Mouse (Mus musculus) embryonic facial prominence, embryonic 11.5 days (tissue): Measurements from ENCODE around the gene Atxn1. TPM values are rescaled to one million over a fixed set of nuclear protein-coding genes. Genes with fewer than 3 reads are reported as not detected.
A peak's percentile ranks its signal among the peaks of the same experiment; 100 is the strongest.

Experiments
- ATAC-seq: fragments of 200-750 bp; cut with Nextera tagmentation; replicated peaks from 2 replicates; pipeline ENCODE4 v1.8.0; 2017; ENCODE audit warnings: low read depth; ENCODE audit not compliant: insufficient number of reproducible peaks, low FRiP score, low TSS enrichment
- DNase-seq: peaks from one replicate; pipeline ENCODE4 v3.0.0-alpha.2; 2015; ENCODE audit warnings: low spot score
- H3K27ac ChIP-seq: fragments of 300-500 bp; sonication (generic); replicated peaks from 2 replicates; pipeline ENCODE4 v1.5.1; 2014; ENCODE audit warnings: mild to moderate bottlenecking, low read depth, low read length, control low read depth
- H3K27me3 ChIP-seq: fragments of 300-500 bp; sonication (generic); 2 replicates; pipeline ENCODE4 v1.6.1; 2014; ENCODE audit warnings: mild to moderate bottlenecking, low read length, moderate library complexity, mixed read lengths; ENCODE audit not compliant: control insufficient read depth, insufficient read depth
- H3K36me3 ChIP-seq: fragments of 300-500 bp; sonication (generic); replicated peaks from 2 replicates; pipeline ENCODE4 v1.6.1; 2014; ENCODE audit warnings: low read depth, mild to moderate bottlenecking, low read length, moderate library complexity, mixed read lengths; ENCODE audit not compliant: control insufficient read depth, insufficient read depth
- H3K4me1 ChIP-seq: fragments of 300-500 bp; sonication (generic); 2 replicates; pipeline ENCODE4 v1.6.1; 2014; ENCODE audit warnings: low read length, mixed read lengths; ENCODE audit not compliant: control insufficient read depth, insufficient read depth
- H3K4me2 ChIP-seq: fragments of 300-500 bp; sonication (generic); 2 replicates; pipeline ENCODE4 v1.6.1; 2014; ENCODE audit warnings: low read depth, mild to moderate bottlenecking, control low read depth, low read length, moderate library complexity
- H3K4me3 ChIP-seq: fragments of 300-500 bp; sonication (generic); 2 replicates; pipeline ENCODE4 v1.5.1; 2014; ENCODE audit warnings: low read depth, low read length, control low read depth
- H3K9ac ChIP-seq: fragments of 300-500 bp; sonication (generic); replicated peaks from 2 replicates; pipeline ENCODE4 v1.6.1; 2014; ENCODE audit warnings: mild to moderate bottlenecking, control low read depth, low read length
- H3K9me3 ChIP-seq: fragments of 300-500 bp; sonication (generic); replicated peaks from 2 replicates; pipeline ENCODE4 v1.6.1; 2016; ENCODE audit warnings: mild to moderate bottlenecking, low read length, inconsistent platforms, mixed read lengths; ENCODE audit not compliant: control insufficient read depth
- WGBS: fragments of 180-500 bp; shearing (Covaris S2); extraction: QIAGEN DNeasy Blood & Tissue Kit; methylation state at CpG from one replicate; pipeline ENCODE4 v1.1.7; 2014; 5-methylcytosine and 5-hydroxymethylcytosine counted together
- polyA plus RNA-seq: library from polyadenylated mRNA; unstranded; fragments of >200 nt; fragmentation: Nextera tagmentation; extraction: Ambion mirVana; gene quantifications from 2 replicates; pipeline ENCODE4 v1.2.1, GENCODE M21; 2014

Atxn1 gene
- polyA plus RNA-seq, 1 experiment from 2014 or later: 1.3 TPM

GRCm38 (mm10) chr13:45643780-45644395 lies 320.9 kb downstream of the Atxn1 start:
- 71% methylated on average over 6 of the region's 6 CpGs for WGBS
- Histone ChIP-seq H3K9me3 (no peaks in the 10 kb centered on the region), H3K9ac (no peak overlapping the region), H3K4me1 (no peaks in the 10 kb centered on the region), H3K4me3 (no peak overlapping the region), H3K36me3 (no peaks in the 10 kb centered on the region), H3K27me3 (no peaks in the 10 kb centered on the region), H3K4me2 (no peak overlapping the region), H3K27ac (no peak overlapping the region)
- DNase-seq (peak; percentile 54), ATAC-seq (no peak)

GRCm38 (mm10) chr13:45642913-45643312 lies 321.9 kb downstream of the Atxn1 start:
- H3K27ac ChIP-seq: no peak overlapping the region
- WGBS: 74% methylated on average over 7 of the region's 7 CpGs
- H3K4me3 ChIP-seq: no peak overlapping the region
- H3K4me2 ChIP-seq: no peak overlapping the region
- H3K9ac ChIP-seq: no peak overlapping the region
- no peaks in the 10 kb centered on the region for H3K9me3 ChIP-seq
- no peaks in the 10 kb centered on the region for H3K27me3 ChIP-seq
- DNase-seq (no peak), ATAC-seq (no peak)
- no peaks in the 10 kb centered on the region for H3K4me1 ChIP-seq
- H3K36me3 ChIP-seq: no peaks in the 10 kb centered on the region

- no peaks in the 10 kb centered on the region for H3K9me3 ChIP-seq
- ATAC-seq: no peak
- no peak overlapping the region for H3K4me3 ChIP-seq
- H3K4me2 ChIP-seq: no peak overlapping the region
- H3K9ac ChIP-seq: no peak overlapping the region
- H3K27ac ChIP-seq: no peak overlapping the region
- H3K36me3 ChIP-seq: no peaks in the 10 kb centered on the region
- H3K27me3 ChIP-seq: no peaks in the 10 kb centered on the region
- no peaks in the 10 kb centered on the region for H3K4me1 ChIP-seq
- no peak for DNase-seq
- WGBS: 64% methylated on average over 5 of the region's 5 CpGs
Observed at GRCm38 (mm10) chr13:45640431-45640830, 324.4 kb downstream of the Atxn1 start.

- no peaks in the 10 kb centered on the region for H3K4me1 ChIP-seq
- no peak overlapping the region for H3K4me3 ChIP-seq
- WGBS: 82% methylated on average over 1 of the region's 1 CpGs
- no peak for DNase-seq
- H3K9me3 ChIP-seq: no peaks in the 10 kb centered on the region
- no peaks in the 10 kb centered on the region for H3K36me3 ChIP-seq
- no peak for ATAC-seq
- no peak overlapping the region for H3K4me2 ChIP-seq
- no peak overlapping the region for H3K9ac ChIP-seq
- no peak overlapping the region for H3K27ac ChIP-seq
- H3K27me3 ChIP-seq: no peaks in the 10 kb centered on the region
Observed at GRCm38 (mm10) chr13:45638281-45638680, 326.5 kb downstream of the Atxn1 start.

GRCm38 (mm10) chr13:45637324-45637723 lies 327.5 kb downstream of the Atxn1 start:
- Histone ChIP-seq H3K27ac (no peak overlapping the region), H3K4me1 (no peaks in the 10 kb centered on the region), H3K9ac (no peak overlapping the region), H3K4me2 (no peak overlapping the region), H3K27me3 (no peaks in the 10 kb centered on the region), H3K9me3 (no peaks in the 10 kb centered on the region), H3K36me3 (no peaks in the 10 kb centered on the region), H3K4me3 (no peak overlapping the region)
- WGBS: 56% methylated on average over 8 of the region's 8 CpGs
- DNase-seq (peak; percentile 70), ATAC-seq (no peak)

- H3K9me3 ChIP-seq: no peaks in the 10 kb centered on the region
- H3K4me1 ChIP-seq: no peaks in the 10 kb centered on the region
- H3K27me3 ChIP-seq: no peaks in the 10 kb centered on the region
- WGBS: 88% methylated on average over 3 of the region's 3 CpGs
- no peak overlapping the region for H3K4me3 ChIP-seq
- H3K9ac ChIP-seq: no peak overlapping the region
- no peak for DNase-seq
- H3K27ac ChIP-seq: no peak overlapping the region
- no peaks in the 10 kb centered on the region for H3K36me3 ChIP-seq
- H3K4me2 ChIP-seq: no peak overlapping the region
- ATAC-seq: no peak
Observed at GRCm38 (mm10) chr13:45636435-45636834, 328.4 kb downstream of the Atxn1 start.

GRCm38 (mm10) chr13:45633918-45634317 lies 330.9 kb downstream of the Atxn1 start:
- H3K36me3 ChIP-seq: no peaks in the 10 kb centered on the region
- no peak overlapping the region for H3K9ac ChIP-seq
- H3K9me3 ChIP-seq: no peaks in the 10 kb centered on the region
- no peaks in the 10 kb centered on the region for H3K27me3 ChIP-seq
- ATAC-seq: no peak
- no peak for DNase-seq
- no peak overlapping the region for H3K27ac ChIP-seq
- H3K4me3 ChIP-seq: no peak overlapping the region
- H3K4me1 ChIP-seq: no peaks in the 10 kb centered on the region
- H3K4me2 ChIP-seq: no peak overlapping the region

GRCm38 (mm10) chr13:45632133-45632532 lies 332.7 kb downstream of the Atxn1 start:
- peak; percentile 23 for DNase-seq
- no peaks in the 10 kb centered on the region for H3K27me3 ChIP-seq
- 76% methylated on average over 3 of the region's 3 CpGs for WGBS

More at GRCm38 (mm10) chr13:45632133-45632532, 332.7 kb downstream of the Atxn1 start:
- no peak overlapping the region for H3K4me3 ChIP-seq
- no peak overlapping the region for H3K4me2 ChIP-seq
- H3K27ac ChIP-seq: no peak overlapping the region
- peaks cover 2% of the 10 kb centered on the region; the same call in 1 of the 2 replicates for H3K4me1 ChIP-seq
- no peak overlapping the region for H3K9ac ChIP-seq
- no peaks in the 10 kb centered on the region for H3K9me3 ChIP-seq
- no peaks in the 10 kb centered on the region for H3K36me3 ChIP-seq
- ATAC-seq: no peak
